Mouse (Mus musculus): ENCODE results near the gene Scfd2. TPM values are rescaled to one million over a fixed set of nuclear protein-coding genes. Genes with fewer than 3 reads are reported as not detected.

Scfd2 gene
- polyA plus RNA-seq, 1 experiment from 2014 or later = 17.7 TPM

DNA sequence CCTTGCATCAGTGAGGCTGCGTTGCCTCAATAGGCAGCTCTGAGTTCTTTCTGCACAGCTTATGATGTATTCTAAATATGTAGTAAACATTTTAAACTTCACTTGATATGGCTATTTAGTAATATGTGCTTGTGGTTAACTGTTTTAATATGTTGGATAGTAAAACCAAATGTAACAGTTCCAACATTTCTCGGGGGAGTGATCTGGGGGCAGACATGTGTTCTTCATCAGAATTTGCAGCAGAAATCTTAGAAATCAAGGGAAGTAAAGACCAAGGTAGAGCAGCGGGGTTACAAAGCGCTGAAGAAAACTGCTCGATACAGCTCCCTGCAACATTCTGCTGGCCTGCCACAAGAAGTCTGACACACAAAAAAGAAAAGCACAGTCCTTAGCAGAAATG lies 140.2 kb downstream of the Scfd2 start:
- H3K4me1 ChIP-seq (ENCODE audit: control insufficient read depth, insufficient read depth, low read length) = peaks cover 21% of the 10 kb centered on the region
- 71% methylated on average over 5 of the region's 5 CpGs for WGBS
- H3K4me2 ChIP-seq (ENCODE audit: low read depth, low read length) = no peak overlapping the region
- H3K9ac ChIP-seq (ENCODE audit: low read depth, low read length) = no peak overlapping the region
- no peak overlapping the region for H3K27ac ChIP-seq (ENCODE audit: low read length)
- H3K4me3 ChIP-seq (ENCODE audit: low read length) = no peak overlapping the region
- H3K27me3 ChIP-seq (replicated peaks; ENCODE audit: control insufficient read depth, insufficient read depth, low read length) = no peaks in the 10 kb centered on the region
- no peaks in the 10 kb centered on the region for H3K9me3 ChIP-seq (ENCODE audit: control insufficient read depth, low read length)
- no peak for ATAC-seq
- no peaks in the 10 kb centered on the region for H3K36me3 ChIP-seq (ENCODE audit: control insufficient read depth, insufficient read depth, low read length)

DNA sequence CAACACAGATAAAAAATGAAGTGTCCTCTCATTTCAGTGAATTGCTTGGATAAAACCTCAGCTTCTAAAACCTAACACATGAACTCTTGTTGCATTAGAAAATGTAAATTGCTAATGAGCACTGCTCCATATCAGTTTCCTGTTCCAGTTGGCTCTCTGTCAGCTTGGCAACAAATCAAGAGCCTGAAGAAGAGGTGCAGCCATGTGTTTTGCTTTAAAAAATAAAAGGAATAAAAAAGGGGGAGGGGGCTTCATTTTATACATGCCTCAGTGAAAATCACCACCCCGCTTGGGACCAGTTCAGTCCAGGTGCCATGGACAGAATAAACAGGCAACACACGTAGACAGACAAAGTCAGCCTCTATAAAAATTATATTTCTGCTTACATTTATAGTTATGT lies 142.7 kb downstream of the Scfd2 start:
- Histone ChIP-seq H3K4me1 (ENCODE audit: control insufficient read depth, insufficient read depth, low read length) (peaks cover 21% of the 10 kb centered on the region), H3K27me3 (replicated peaks; ENCODE audit: control insufficient read depth, insufficient read depth, low read length) (no peaks in the 10 kb centered on the region), H3K9me3 (ENCODE audit: control insufficient read depth, low read length) (no peaks in the 10 kb centered on the region), H3K27ac (ENCODE audit: low read length) (no peak overlapping the region; the same call in 1 of the 2 replicates), H3K36me3 (ENCODE audit: control insufficient read depth, insufficient read depth, low read length) (no peaks in the 10 kb centered on the region), H3K4me2 (ENCODE audit: low read depth, low read length) (no peak overlapping the region), H3K9ac (ENCODE audit: low read depth, low read length) (no peak overlapping the region), H3K4me3 (ENCODE audit: low read length) (no peak overlapping the region)
- 42% methylated on average over 2 of the region's 2 CpGs for WGBS
- ATAC-seq = no peak

DNA sequence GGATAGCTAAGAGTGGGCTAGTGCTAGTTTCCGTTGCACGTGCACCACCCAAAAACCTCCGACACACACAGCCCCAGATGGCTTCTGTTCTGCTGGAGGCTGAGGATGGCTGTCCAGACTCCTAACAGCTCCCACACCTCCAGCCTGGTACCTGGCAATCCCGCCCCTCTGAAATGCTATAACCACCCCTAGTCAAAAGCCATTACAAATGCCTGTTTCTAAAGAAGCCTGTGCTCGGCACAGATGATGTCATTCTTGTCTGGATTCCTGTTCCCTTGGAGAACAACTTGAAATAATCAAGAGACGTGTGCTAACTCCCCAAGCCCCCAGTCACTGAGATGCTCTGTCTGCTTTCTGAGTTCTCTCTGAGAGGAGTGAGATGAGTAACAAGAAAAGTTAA lies 143.5 kb downstream of the Scfd2 start:
- H3K27ac ChIP-seq (ENCODE audit: low read length) = peak overlapping the region; percentile 54
- 54% methylated on average over 6 of the region's 6 CpGs for WGBS
- H3K4me1 ChIP-seq (ENCODE audit: control insufficient read depth, insufficient read depth, low read length) = peaks cover 21% of the 10 kb centered on the region
- no peak overlapping the region for H3K4me2 ChIP-seq (ENCODE audit: low read depth, low read length)
- H3K4me3 ChIP-seq (ENCODE audit: low read length) = no peak overlapping the region
- H3K9me3 ChIP-seq (ENCODE audit: control insufficient read depth, low read length) = no peaks in the 10 kb centered on the region
- H3K27me3 ChIP-seq (replicated peaks; ENCODE audit: control insufficient read depth, insufficient read depth, low read length) = no peaks in the 10 kb centered on the region
- H3K9ac ChIP-seq (ENCODE audit: low read depth, low read length) = no peak overlapping the region
- H3K36me3 ChIP-seq (ENCODE audit: control insufficient read depth, insufficient read depth, low read length) = no peaks in the 10 kb centered on the region
- no peak for ATAC-seq

DNA sequence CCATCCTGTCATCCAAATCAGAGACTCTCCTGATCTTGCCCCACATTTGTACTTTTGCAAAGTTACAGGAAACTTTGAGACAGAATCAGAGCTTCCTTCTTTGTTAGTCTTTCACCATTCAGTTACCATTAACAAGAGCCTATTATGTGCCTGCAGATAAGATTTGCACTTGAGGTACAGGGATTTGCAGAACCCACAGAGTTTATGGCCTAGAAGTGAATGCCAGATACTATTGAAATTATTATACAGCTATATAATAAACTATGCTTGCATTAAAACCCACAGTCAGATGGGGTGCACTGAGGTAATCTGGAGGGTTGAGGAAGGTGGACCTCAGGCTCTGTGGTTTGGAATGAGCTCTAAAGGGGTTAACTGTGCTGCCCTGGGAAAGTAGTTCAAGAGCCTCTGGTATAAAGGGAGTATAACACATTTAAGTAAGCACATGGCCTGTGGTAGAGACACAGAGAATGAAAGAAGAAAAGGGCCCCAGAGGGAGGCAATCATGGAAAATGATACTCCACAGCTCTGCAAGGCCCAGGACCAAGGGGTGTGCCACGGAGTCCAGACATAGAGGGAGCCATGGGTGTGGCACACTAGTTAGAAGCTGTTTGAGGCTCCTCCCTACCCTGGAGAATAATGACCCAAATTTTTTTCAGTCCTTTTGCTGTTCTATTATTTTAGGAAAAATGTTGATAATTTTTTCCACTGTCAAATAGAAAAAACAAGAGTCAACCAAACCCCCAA lies 144.2 kb downstream of the Scfd2 start:
- Histone ChIP-seq H3K36me3 (ENCODE audit: control insufficient read depth, insufficient read depth, low read length) (no peaks in the 10 kb centered on the region), H3K9me3 (ENCODE audit: control insufficient read depth, low read length) (no peaks in the 10 kb centered on the region), H3K27me3 (replicated peaks; ENCODE audit: control insufficient read depth, insufficient read depth, low read length) (no peaks in the 10 kb centered on the region), H3K4me1 (ENCODE audit: control insufficient read depth, insufficient read depth, low read length) (peaks cover 18% of the 10 kb centered on the region), H3K9ac (ENCODE audit: low read depth, low read length) (no peak overlapping the region), H3K4me3 (ENCODE audit: low read length) (no peak overlapping the region), H3K27ac (ENCODE audit: low read length) (peak overlapping the region; percentile 54), H3K4me2 (ENCODE audit: low read depth, low read length) (no peak overlapping the region)
- 27% methylated on average over 1 of the region's 1 CpGs for WGBS
- peak; percentile 91 for ATAC-seq

DNA sequence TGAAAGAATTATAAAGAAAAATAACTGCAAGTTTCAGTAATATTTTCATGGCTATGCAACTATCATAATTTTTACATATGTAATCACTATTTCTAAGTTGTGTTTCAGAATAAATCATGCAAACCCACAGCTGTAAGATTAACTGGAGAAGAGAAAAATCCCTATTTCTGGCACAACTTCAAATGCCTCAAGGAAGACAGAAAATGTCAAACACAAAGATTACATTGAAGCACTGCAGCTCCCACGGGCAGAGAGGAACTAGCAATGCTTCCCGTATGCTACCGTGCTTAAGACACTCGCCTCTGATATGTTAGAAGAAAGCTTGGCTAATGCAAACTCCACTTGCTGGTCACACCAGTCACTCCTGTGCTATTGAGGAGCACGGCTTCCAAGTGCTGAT lies 151.5 kb downstream of the Scfd2 start:
- no peak for ATAC-seq
- Histone ChIP-seq H3K27ac (ENCODE audit: low read length) (no peak overlapping the region), H3K4me2 (ENCODE audit: low read depth, low read length) (no peak overlapping the region), H3K4me3 (ENCODE audit: low read length) (no peak overlapping the region), H3K4me1 (ENCODE audit: control insufficient read depth, insufficient read depth, low read length) (no peaks in the 10 kb centered on the region), H3K36me3 (ENCODE audit: control insufficient read depth, insufficient read depth, low read length) (no peaks in the 10 kb centered on the region), H3K27me3 (replicated peaks; ENCODE audit: control insufficient read depth, insufficient read depth, low read length) (no peaks in the 10 kb centered on the region), H3K9ac (ENCODE audit: low read depth, low read length) (no peak overlapping the region), H3K9me3 (ENCODE audit: control insufficient read depth, low read length) (no peaks in the 10 kb centered on the region)
- WGBS = 58% methylated on average over 5 of the region's 5 CpGs

DNA sequence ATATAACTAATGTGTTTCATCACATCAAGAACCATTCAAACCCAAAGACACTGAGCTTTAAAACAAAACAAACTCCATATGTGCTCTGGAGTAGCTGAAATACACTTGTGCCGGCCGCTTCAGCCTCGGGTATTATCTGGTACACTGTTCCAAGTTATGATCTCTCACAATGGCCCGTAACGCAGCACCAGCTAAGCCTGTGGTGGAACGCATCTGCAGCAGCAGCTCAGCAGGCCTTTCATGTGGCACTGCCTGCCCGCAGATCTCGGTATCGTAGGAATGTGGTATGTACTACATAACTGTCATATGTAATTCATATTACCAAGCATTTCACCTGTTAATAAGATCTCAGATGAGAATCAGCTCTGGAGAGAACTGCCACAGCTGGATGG lies 164.9 kb downstream of the Scfd2 start:
- Histone ChIP-seq H3K27me3 (replicated peaks; ENCODE audit: control insufficient read depth, insufficient read depth, low read length) (no peaks in the 10 kb centered on the region), H3K9me3 (ENCODE audit: control insufficient read depth, low read length) (no peaks in the 10 kb centered on the region), H3K4me1 (ENCODE audit: control insufficient read depth, insufficient read depth, low read length) (peaks cover 16% of the 10 kb centered on the region), H3K4me2 (ENCODE audit: low read depth, low read length) (no peak overlapping the region), H3K27ac (ENCODE audit: low read length) (no peak overlapping the region), H3K36me3 (ENCODE audit: control insufficient read depth, insufficient read depth, low read length) (no peaks in the 10 kb centered on the region), H3K9ac (ENCODE audit: low read depth, low read length) (no peak overlapping the region), H3K4me3 (ENCODE audit: low read length) (no peak overlapping the region)
- 66% methylated on average over 9 of the region's 9 CpGs for WGBS
- ATAC-seq = no peak

DNA sequence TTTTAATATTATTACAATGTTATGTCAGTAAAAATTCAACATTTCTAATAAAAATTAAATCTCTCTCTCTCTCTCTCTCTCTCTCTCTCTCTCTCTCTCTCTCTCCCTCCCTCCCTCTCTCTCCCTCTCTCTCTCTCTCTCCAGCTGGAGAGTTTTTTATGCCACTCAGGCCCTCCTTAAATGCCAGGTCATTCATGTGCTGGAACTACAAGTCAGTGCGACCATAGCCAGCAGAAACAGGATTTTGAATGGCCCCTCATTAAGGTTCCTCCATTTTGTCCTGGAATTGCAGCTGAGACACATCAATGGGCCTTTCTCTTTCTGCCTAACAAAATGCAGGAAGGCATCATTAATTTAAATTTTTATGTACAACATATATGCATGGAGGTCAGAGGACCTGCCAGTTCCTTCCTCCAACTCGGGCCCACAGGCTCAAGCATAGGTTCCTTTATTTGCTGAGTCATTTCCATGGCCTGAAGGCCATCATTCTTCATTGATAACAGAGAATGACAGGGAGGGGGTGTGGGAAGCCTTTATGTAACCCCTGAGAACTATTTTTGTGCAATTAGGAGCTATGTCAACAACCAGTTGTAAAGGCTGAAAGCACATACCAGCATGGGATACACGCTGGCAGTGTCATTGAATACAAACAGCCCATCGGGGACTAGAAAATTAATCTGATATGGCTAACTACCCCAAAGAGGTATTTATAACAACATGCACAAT lies 165.4 kb downstream of the Scfd2 start:
- H3K27ac ChIP-seq (ENCODE audit: low read length) = no peak overlapping the region
- no peaks in the 10 kb centered on the region for H3K9me3 ChIP-seq (ENCODE audit: control insufficient read depth, low read length)
- no peaks in the 10 kb centered on the region for H3K27me3 ChIP-seq (replicated peaks; ENCODE audit: control insufficient read depth, insufficient read depth, low read length)
- no peak overlapping the region for H3K4me3 ChIP-seq (ENCODE audit: low read length)
- no peak overlapping the region for H3K4me2 ChIP-seq (ENCODE audit: low read depth, low read length)
- no peak overlapping the region for H3K9ac ChIP-seq (ENCODE audit: low read depth, low read length)
- peaks cover 16% of the 10 kb centered on the region for H3K4me1 ChIP-seq (ENCODE audit: control insufficient read depth, insufficient read depth, low read length)
- WGBS = 46% methylated on average over 4 of the region's 4 CpGs
- H3K36me3 ChIP-seq (ENCODE audit: control insufficient read depth, insufficient read depth, low read length) = no peaks in the 10 kb centered on the region
- 0 out of 2 replicates have a peak, but pooled peaks have one; percentile 26 for ATAC-seq

DNA sequence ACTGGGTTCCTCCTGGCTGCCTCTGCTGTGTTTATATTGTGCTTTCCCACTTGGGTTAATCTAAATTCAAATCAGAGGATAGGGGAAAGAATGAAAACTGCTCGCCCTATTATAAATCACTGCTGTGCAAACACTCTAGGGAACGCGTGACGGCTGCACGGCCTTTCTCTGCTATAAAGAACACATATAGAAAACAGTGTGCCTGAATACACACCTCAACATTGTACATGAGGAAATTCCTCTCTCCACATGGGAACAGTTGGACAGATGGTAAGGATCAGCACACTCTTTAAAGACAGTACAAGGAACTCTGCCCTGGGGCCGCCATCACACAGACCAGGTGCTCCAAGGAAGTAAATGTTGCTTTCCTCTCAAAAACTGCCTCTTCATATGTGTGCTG lies 166.2 kb downstream of the Scfd2 start:
- Histone ChIP-seq H3K9ac (ENCODE audit: low read depth, low read length) (no peak overlapping the region), H3K27me3 (replicated peaks; ENCODE audit: control insufficient read depth, insufficient read depth, low read length) (no peaks in the 10 kb centered on the region), H3K4me1 (ENCODE audit: control insufficient read depth, insufficient read depth, low read length) (peaks cover 16% of the 10 kb centered on the region), H3K4me2 (ENCODE audit: low read depth, low read length) (no peak overlapping the region), H3K4me3 (ENCODE audit: low read length) (no peak overlapping the region), H3K36me3 (ENCODE audit: control insufficient read depth, insufficient read depth, low read length) (no peaks in the 10 kb centered on the region), H3K27ac (ENCODE audit: low read length) (no peak overlapping the region), H3K9me3 (ENCODE audit: control insufficient read depth, low read length) (no peaks in the 10 kb centered on the region)
- 33% methylated on average over 6 of the region's 6 CpGs for WGBS
- ATAC-seq = peak; percentile 66

DNA sequence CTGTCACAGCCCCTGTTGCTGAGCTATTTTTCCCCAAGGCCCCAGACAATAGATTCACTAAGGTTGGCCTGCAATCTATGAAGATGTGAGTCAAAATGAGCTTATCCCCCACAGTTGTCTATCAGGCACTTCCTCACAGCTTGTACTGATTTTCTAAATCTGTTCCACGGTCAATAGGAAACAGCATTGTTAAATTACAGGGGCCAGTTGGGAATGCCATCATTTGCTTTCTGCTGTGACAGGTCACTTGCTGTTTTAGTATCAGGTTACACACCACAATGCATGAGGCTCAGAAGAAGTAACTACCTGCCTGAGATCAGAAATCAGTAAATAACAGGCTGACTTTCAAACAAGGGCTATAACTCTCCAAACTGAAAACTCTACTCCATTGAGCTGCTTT lies 168.3 kb downstream of the Scfd2 start:
- H3K4me2 ChIP-seq (ENCODE audit: low read depth, low read length) = no peak overlapping the region
- no peaks in the 10 kb centered on the region for H3K9me3 ChIP-seq (ENCODE audit: control insufficient read depth, low read length)
- no peak for ATAC-seq
- H3K4me3 ChIP-seq (ENCODE audit: low read length) = no peak overlapping the region
- H3K27me3 ChIP-seq (replicated peaks; ENCODE audit: control insufficient read depth, insufficient read depth, low read length) = no peaks in the 10 kb centered on the region
- no peaks in the 10 kb centered on the region for H3K36me3 ChIP-seq (ENCODE audit: control insufficient read depth, insufficient read depth, low read length)
- H3K27ac ChIP-seq (ENCODE audit: low read length) = no peak overlapping the region
- 27% methylated on average over 1 of the region's 1 CpGs for WGBS
- peaks cover 16% of the 10 kb centered on the region for H3K4me1 ChIP-seq (ENCODE audit: control insufficient read depth, insufficient read depth, low read length)
- H3K9ac ChIP-seq (ENCODE audit: low read depth, low read length) = no peak overlapping the region

Measured in intestine, embryonic 16.5 days (tissue).